Mouse (Mus musculus): Measurements from ENCODE around the gene Coro1b.
A peak's percentile ranks its signal among the peaks of the same experiment; 100 is the strongest.

The Coro1b gene

GRCm38 (mm10) chr19:4192251-4192985 lies 44.0 kb downstream of the Coro1b start:
- no peak for DNase-seq

GRCm38 (mm10) chr19:4193129-4193528 lies 44.7 kb downstream of the Coro1b start:
- DNase-seq = peak in 1 of 2 experiments; percentile 24

GRCm38 (mm10) chr19:4194021-4194724 lies 45.8 kb downstream of the Coro1b start:
- peak in 1 of 2 experiments; percentile 19 for DNase-seq

- no peak for DNase-seq
Observed at GRCm38 (mm10) chr19:4194776-4195650, 46.6 kb downstream of the Coro1b start.

GRCm38 (mm10) chr19:4196048-4196447 lies 47.6 kb downstream of the Coro1b start:
- no peak for DNase-seq

GRCm38 (mm10) chr19:4196548-4196947 lies 48.1 kb downstream of the Coro1b start:
- peak in 1 of 2 experiments; percentile 33 for DNase-seq

GRCm38 (mm10) chr19:4197180-4197579 lies 48.8 kb downstream of the Coro1b start:
- no peak for DNase-seq

- DNase-seq = peak; percentile 96 to 97
Observed at GRCm38 (mm10) chr19:4201291-4201909, 53.0 kb downstream of the Coro1b start, which contains the start of gene Rad9a. Rad9a (minus strand) TSS chr19:4201662.

GRCm38 (mm10) chr19:4202149-4202548 lies 53.7 kb downstream of the Coro1b start:
- DNase-seq = peak in 1 of 2 experiments; percentile 43

GRCm38 (mm10) chr19:4203148-4203547 lies 54.7 kb downstream of the Coro1b start:
- DNase-seq = peak in 1 of 2 experiments; percentile 46
